Mouse (Mus musculus): ENCODE data around the gene Msrb1. TPM values are rescaled to one million over a fixed set of nuclear protein-coding genes. Genes with fewer than 3 reads are reported as not detected.

The Msrb1 gene
- polyA plus RNA-seq, 1 experiment from 2014 or later = 26.8 TPM

Other genes with a start within 250 kb of the Msrb1 start
- gene Caskin1, start 248.0 kb upstream of the Msrb1 start, polyA plus RNA-seq (2015; fragmentation: Nextera tagmentation; extraction: Ambion mirVana) = 2.8 and 3.0 TPM in 2 replicates
- gene Traf7, start 208.7 kb upstream of the Msrb1 start, polyA plus RNA-seq (2015; fragmentation: Nextera tagmentation; extraction: Ambion mirVana) = 89.8 and 104 TPM in 2 replicates
- 3.0 and 3.8 TPM in 2 replicates for gene Rab26, start 202.4 kb upstream of the Msrb1 start, polyA plus RNA-seq (2015; fragmentation: Nextera tagmentation; extraction: Ambion mirVana)
- 32.1 and 37.9 TPM in 2 replicates for gene Pkd1, start 186.8 kb upstream of the Msrb1 start, polyA plus RNA-seq (2015; fragmentation: Nextera tagmentation; extraction: Ambion mirVana)
- gene Tsc2, start 104.0 kb upstream of the Msrb1 start, polyA plus RNA-seq (2015; fragmentation: Nextera tagmentation; extraction: Ambion mirVana) = 49.9 and 54.0 TPM in 2 replicates
- gene Nthl1, start 104.0 kb upstream of the Msrb1 start, polyA plus RNA-seq (2015; fragmentation: Nextera tagmentation; extraction: Ambion mirVana) = 20.9 and 21.3 TPM in 2 replicates
- 56.5 and 57.7 TPM in 2 replicates for gene Slc9a3r2, start 86.3 kb upstream of the Msrb1 start, polyA plus RNA-seq (2015; fragmentation: Nextera tagmentation; extraction: Ambion mirVana)
- gene Npw, start 78.2 kb upstream of the Msrb1 start, polyA plus RNA-seq (2015; fragmentation: Nextera tagmentation; extraction: Ambion mirVana) = not detected in 2 replicates
- 21.4 and 22.1 TPM in 2 replicates for gene Zfp598, start 67.0 kb upstream of the Msrb1 start, polyA plus RNA-seq (2015; fragmentation: Nextera tagmentation; extraction: Ambion mirVana)
- 3.0 and 3.2 TPM in 2 replicates for gene Syngr3, start 46.7 kb upstream of the Msrb1 start, polyA plus RNA-seq (2015; fragmentation: Nextera tagmentation; extraction: Ambion mirVana)
- 32.8 and 33.8 TPM in 2 replicates for gene Gfer, start 40.5 kb upstream of the Msrb1 start, polyA plus RNA-seq (2015; fragmentation: Nextera tagmentation; extraction: Ambion mirVana)
- gene Noxo1, start 40.4 kb upstream of the Msrb1 start, polyA plus RNA-seq (2015; fragmentation: Nextera tagmentation; extraction: Ambion mirVana) = 1.8 and 2.9 TPM in 2 replicates
- 57.3 and 59.0 TPM in 2 replicates for gene Tbl3, start 29.0 kb upstream of the Msrb1 start, polyA plus RNA-seq (2015; fragmentation: Nextera tagmentation; extraction: Ambion mirVana)
- gene Rnf151, start 18.6 kb upstream of the Msrb1 start, polyA plus RNA-seq (2015; fragmentation: Nextera tagmentation; extraction: Ambion mirVana) = 0.29 TPM in 1 of 2 replicates, not detected in the other
- gene Rps2, start 18.5 kb upstream of the Msrb1 start, polyA plus RNA-seq (2015; fragmentation: Nextera tagmentation; extraction: Ambion mirVana) = 1,428 and 1,497 TPM in 2 replicates
- 208 and 226 TPM in 2 replicates for gene Ndufb10, start 12.2 kb upstream of the Msrb1 start, polyA plus RNA-seq (2015; fragmentation: Nextera tagmentation; extraction: Ambion mirVana)
- gene Rpl3l, start 8.8 kb upstream of the Msrb1 start, polyA plus RNA-seq (2015; fragmentation: Nextera tagmentation; extraction: Ambion mirVana) = 0.30 TPM in 1 of 2 replicates, not detected in the other
- gene Hs3st6, start 16.3 kb downstream of the Msrb1 start, polyA plus RNA-seq (2015; fragmentation: Nextera tagmentation; extraction: Ambion mirVana) = 5.2 and 5.7 TPM in 2 replicates
- gene Meiob, start 67.6 kb downstream of the Msrb1 start, polyA plus RNA-seq (2015; fragmentation: Nextera tagmentation; extraction: Ambion mirVana) = not detected in 2 replicates
- gene Hagh, start 103.5 kb downstream of the Msrb1 start, polyA plus RNA-seq (2015; fragmentation: Nextera tagmentation; extraction: Ambion mirVana) = 37.7 and 43.3 TPM in 2 replicates
- gene Fahd1, start 113.7 kb downstream of the Msrb1 start, polyA plus RNA-seq (2015; fragmentation: Nextera tagmentation; extraction: Ambion mirVana) = 19.0 and 19.6 TPM in 2 replicates
- 0.29 and 0.58 TPM in 2 replicates for gene Igfals, start 129.4 kb downstream of the Msrb1 start, polyA plus RNA-seq (2015; fragmentation: Nextera tagmentation; extraction: Ambion mirVana)
- gene Nubp2, start 149.7 kb downstream of the Msrb1 start, polyA plus RNA-seq (2015; fragmentation: Nextera tagmentation; extraction: Ambion mirVana) = 47.7 and 49.6 TPM in 2 replicates
- gene Spsb3, start 150.0 kb downstream of the Msrb1 start, polyA plus RNA-seq (2015; fragmentation: Nextera tagmentation; extraction: Ambion mirVana) = 41.7 and 43.7 TPM in 2 replicates
- 27.4 and 29.9 TPM in 2 replicates for gene Eme2, start 158.4 kb downstream of the Msrb1 start, polyA plus RNA-seq (2015; fragmentation: Nextera tagmentation; extraction: Ambion mirVana)
- 81.9 and 86.9 TPM in 2 replicates for gene Mrps34, start 158.5 kb downstream of the Msrb1 start, polyA plus RNA-seq (2015; fragmentation: Nextera tagmentation; extraction: Ambion mirVana)
- gene Nme3, start 159.9 kb downstream of the Msrb1 start, polyA plus RNA-seq (2015; fragmentation: Nextera tagmentation; extraction: Ambion mirVana) = 31.9 and 36.0 TPM in 2 replicates
- gene Mapk8ip3, start 200.3 kb downstream of the Msrb1 start, polyA plus RNA-seq (2015; fragmentation: Nextera tagmentation; extraction: Ambion mirVana) = 29.5 and 30.6 TPM in 2 replicates
- gene Jpt2, start 224.0 kb downstream of the Msrb1 start, polyA plus RNA-seq (2015; fragmentation: Nextera tagmentation; extraction: Ambion mirVana) = 165 and 170 TPM in 2 replicates

All from limb, embryonic 15.5 days (tissue).